Mouse (Mus musculus): ENCODE results near the gene Tbcel.

GRCm38 (mm10) chr9:42550116-42550515, 42.5 kb upstream of the Tbcel start:
- TF ChIP-seq MAFK (IDR thresholded peaks at IDR 0.05; ENCODE audit: insufficient read depth, low read depth, low read length) (no peak), ZC3H11A (IDR thresholded peaks at IDR 0.05; ENCODE audit: borderline replicate concordance, low read depth, low read length) (peak; percentile 74), CHD2 (IDR thresholded peaks at IDR 0.05; ENCODE audit: low read depth, low read length) (no peak), HCFC1 (IDR thresholded peaks at IDR 0.05; ENCODE audit: borderline replicate concordance, insufficient read depth, low read length) (no peak)
